Mouse (Mus musculus) midbrain, postnatal 0 days (tissue): Measurements from ENCODE around the gene Brip1. TPM values are rescaled to one million over a fixed set of nuclear protein-coding genes. Genes with fewer than 3 reads are reported as not detected.

ENCODE experiments used
- ATAC-seq: fragments of 200-750 bp; cut with Nextera tagmentation; 2 replicates; pipeline ENCODE4 v1.8.0; 2017; ENCODE audit warnings: moderate number of reproducible peaks, mild to moderate bottlenecking, moderate TSS enrichment, moderate library complexity; ENCODE audit not compliant: low FRiP score
- DNase-seq: peaks from one replicate; pipeline ENCODE4 v3.0.0-alpha.2; 2015; ENCODE audit warnings: low spot score
- H3K27ac ChIP-seq: fragments of 300-500 bp; sonication (generic); 2 replicates; pipeline ENCODE4 v1.5.1; 2014; ENCODE audit warnings: low read depth, mild to moderate bottlenecking, low read length, mixed read lengths
- H3K27me3 ChIP-seq: fragments of 300-500 bp; sonication (generic); 2 replicates; pipeline ENCODE4 v1.6.1; 2014; ENCODE audit warnings: low read length, control low read depth, mixed read lengths; ENCODE audit not compliant: insufficient read depth
- H3K36me3 ChIP-seq: fragments of 300-500 bp; sonication (generic); 2 replicates; pipeline ENCODE4 v1.6.1; 2014; ENCODE audit warnings: low read length, control low read depth, mixed read lengths; ENCODE audit not compliant: insufficient read depth
- H3K4me1 ChIP-seq: fragments of 300-500 bp; sonication (generic); 2 replicates; pipeline ENCODE4 v1.6.1; 2014; ENCODE audit warnings: mild to moderate bottlenecking, control low read depth, antibody characterized with exemption, low read length, mixed read lengths; ENCODE audit not compliant: insufficient read depth
- H3K4me2 ChIP-seq: fragments of 300-500 bp; sonication (generic); 2 replicates; pipeline ENCODE4 v1.6.1; 2014; ENCODE audit warnings: low read depth, mild to moderate bottlenecking, low read length, mixed read lengths; ENCODE audit not compliant: poor library complexity, severe bottlenecking
- H3K4me3 ChIP-seq: fragments of 300-500 bp; sonication (generic); 2 replicates; pipeline ENCODE4 v1.5.1; 2014; ENCODE audit warnings: low read depth, mild to moderate bottlenecking, low read length, moderate library complexity
- H3K9ac ChIP-seq: fragments of 300-500 bp; sonication (generic); replicated peaks from 2 replicates; pipeline ENCODE4 v1.6.1; 2014; ENCODE audit warnings: mild to moderate bottlenecking, low read length, moderate library complexity, mixed read lengths; ENCODE audit not compliant: poor library complexity, severe bottlenecking
- H3K9me3 ChIP-seq: fragments of 300-500 bp; sonication (generic); 2 replicates; pipeline ENCODE4 v1.6.1; 2016; ENCODE audit warnings: low read length, control low read depth
- CTCF ChIP-seq: IDR thresholded peaks from 2 replicates; pipeline ENCODE4 v1.5.1; 2016; ENCODE audit warnings: antibody characterized with exemption, mild to moderate bottlenecking
- WGBS: fragments of 180-500 bp; shearing (Covaris S2); extraction: QIAGEN DNeasy Blood & Tissue Kit; methylation state at CpG from one replicate; pipeline ENCODE4 v1.1.7; 2014; 5-methylcytosine and 5-hydroxymethylcytosine counted together
- polyA plus RNA-seq: library from polyadenylated mRNA; unstranded; fragments of >200 nt; fragmentation: Nextera tagmentation; extraction: Ambion mirVana; gene quantifications from 2 replicates; pipeline ENCODE4 v1.2.1, GENCODE M21; 2015
- total RNA-seq: library from RNA; depleted of rRNA; stranded (reverse); fragments of >200 nt; gene quantifications from 2 replicates; pipeline ENCODE4 v1.2.3, GENCODE M21; 2014

Brip1 gene
- total and polyA plus RNA-seq, 2 experiments from 2014 or later: 0.31 to 0.38 TPM

DNA sequence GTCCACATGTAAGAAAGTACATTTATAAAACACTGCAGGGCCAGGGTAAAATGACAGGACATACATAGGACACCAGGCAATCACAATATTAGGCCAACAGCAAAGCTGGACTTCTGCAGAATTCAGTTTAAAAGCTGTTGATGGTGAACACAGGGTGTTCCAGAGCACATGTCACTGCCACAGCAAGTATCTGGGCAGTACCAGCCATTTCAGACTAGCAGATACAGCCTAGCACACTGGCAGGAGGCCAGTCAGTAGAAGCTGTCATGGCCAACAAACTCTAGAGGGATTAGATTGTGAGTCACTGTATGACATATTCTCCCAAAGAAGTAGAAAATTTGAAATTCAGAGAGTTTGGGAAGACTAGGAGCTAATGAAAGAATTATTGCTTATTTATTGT, 94.4 kb downstream of the Brip1 start:
- no peak overlapping the region for H3K27ac ChIP-seq
- no peak overlapping the region for H3K4me3 ChIP-seq
- H3K4me2 ChIP-seq: no peak overlapping the region
- DNase-seq: no peak
- no peak for ATAC-seq
- no peaks in the 10 kb centered on the region for H3K9me3 ChIP-seq
- H3K36me3 ChIP-seq: no peaks in the 10 kb centered on the region
- no peaks in the 10 kb centered on the region for H3K27me3 ChIP-seq
- no peak for TF ChIP-seq CTCF
- no peaks in the 10 kb centered on the region for H3K4me1 ChIP-seq
- H3K9ac ChIP-seq: no peak overlapping the region

DNA sequence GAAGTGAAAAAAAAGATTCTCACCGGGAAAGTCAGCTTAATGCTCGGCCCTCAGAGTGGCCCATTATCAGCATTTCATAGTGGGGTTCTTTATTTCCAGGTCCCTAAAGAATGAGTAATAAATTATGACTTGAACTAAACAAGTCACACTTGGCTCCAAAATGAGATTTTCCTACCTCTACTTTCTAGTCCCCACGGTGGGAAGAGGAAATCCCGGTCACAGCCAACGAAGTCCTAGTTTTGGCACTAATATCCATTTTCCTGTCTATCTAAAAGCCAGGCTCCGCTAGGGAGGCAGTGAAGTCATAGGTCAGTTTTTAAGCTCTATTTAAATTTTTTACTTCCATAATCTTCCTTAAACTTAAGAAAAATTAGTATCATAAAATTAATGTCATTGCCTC, 99.8 kb downstream of the Brip1 start:
- WGBS: 89% methylated on average over 6 of the region's 6 CpGs

DNA sequence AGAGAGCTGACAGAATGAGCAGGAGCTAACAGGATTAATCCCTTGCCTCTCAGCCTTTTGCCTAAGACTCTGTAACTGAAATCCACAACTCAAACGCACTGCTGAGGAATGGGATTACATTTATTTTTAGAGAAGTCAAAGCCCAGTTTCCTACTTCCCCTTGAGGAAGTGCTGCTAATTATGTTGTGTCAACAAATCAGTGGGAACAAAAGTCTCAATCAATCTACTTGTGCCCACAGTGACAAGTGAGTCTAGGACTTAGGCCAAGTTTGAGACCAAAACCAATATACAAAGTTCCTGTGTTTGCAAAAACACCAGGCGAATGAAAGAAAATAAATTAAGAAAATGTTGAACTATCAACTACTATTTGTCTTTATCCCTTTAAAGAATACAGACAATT, 101.7 kb downstream of the Brip1 start:
- no peak overlapping the region for H3K4me2 ChIP-seq
- ATAC-seq (no peak), DNase-seq (no peak)
- H3K27ac ChIP-seq: no peak overlapping the region
- no peaks in the 10 kb centered on the region for H3K4me1 ChIP-seq
- TF ChIP-seq CTCF: no peak
- 66% methylated on average over 2 of the region's 2 CpGs for WGBS
- H3K4me3 ChIP-seq: no peak overlapping the region
- H3K36me3 ChIP-seq: no peaks in the 10 kb centered on the region
- H3K9me3 ChIP-seq: no peaks in the 10 kb centered on the region
- H3K9ac ChIP-seq: no peak overlapping the region
- H3K27me3 ChIP-seq: no peaks in the 10 kb centered on the region

More for the DNA sequence above, 99.8 kb downstream of the Brip1 start:
- Histone ChIP-seq H3K27me3 (no peaks in the 10 kb centered on the region), H3K9me3 (no peaks in the 10 kb centered on the region), H3K4me1 (no peaks in the 10 kb centered on the region), H3K9ac (no peak overlapping the region), H3K36me3 (no peaks in the 10 kb centered on the region), H3K4me3 (no peak overlapping the region), H3K4me2 (no peak overlapping the region), H3K27ac (no peak overlapping the region)
- no peak for ATAC-seq
- TF ChIP-seq CTCF: no peak
- no peak for DNase-seq

DNA sequence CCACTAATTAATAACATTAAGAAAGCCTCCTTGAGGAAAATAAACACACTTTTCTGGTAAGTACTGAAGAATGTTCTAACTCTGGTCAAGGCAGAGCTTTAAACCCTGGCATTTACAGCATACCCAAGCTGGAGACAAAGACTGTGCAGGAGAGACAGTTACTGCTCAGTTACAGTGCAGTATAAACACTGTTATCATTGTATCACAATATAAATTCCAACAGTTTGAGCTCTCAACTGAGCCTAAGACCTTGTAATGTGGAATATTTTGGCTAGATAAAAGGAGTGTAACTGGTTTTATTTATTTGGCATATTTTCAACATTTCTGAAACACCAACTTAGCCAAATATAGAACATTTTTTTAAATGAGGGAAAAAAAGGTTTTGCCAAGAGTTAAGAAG, 112.2 kb downstream of the Brip1 start:
- Histone ChIP-seq H3K36me3 (no peaks in the 10 kb centered on the region), H3K9me3 (no peaks in the 10 kb centered on the region), H3K9ac (no peak overlapping the region), H3K4me2 (no peak overlapping the region), H3K27ac (no peak overlapping the region), H3K4me1 (no peaks in the 10 kb centered on the region), H3K27me3 (no peaks in the 10 kb centered on the region), H3K4me3 (no peak overlapping the region)
- DNase-seq: no peak
- no peak for ATAC-seq
- no peak for TF ChIP-seq CTCF

DNA sequence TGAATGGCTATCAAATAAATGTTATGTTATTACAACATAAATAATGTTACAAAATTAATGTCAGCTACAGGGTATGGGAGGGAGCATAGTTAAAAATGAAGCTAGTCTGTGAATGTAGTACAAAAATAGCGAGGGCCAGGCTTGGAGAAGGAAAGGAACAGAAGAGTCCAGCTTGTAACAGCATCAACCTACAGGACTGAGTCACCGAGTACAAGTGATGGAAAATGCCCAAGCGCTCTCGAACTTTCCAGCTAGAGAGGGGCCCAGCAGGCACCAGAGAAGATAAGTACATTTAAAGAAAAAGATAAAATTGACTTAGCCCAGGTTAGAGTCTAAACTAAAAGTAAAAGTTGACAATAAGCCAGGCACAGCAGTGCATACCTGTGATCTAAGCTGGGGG, 116.5 kb downstream of the Brip1 start:
- Histone ChIP-seq H3K4me3 (no peak overlapping the region), H3K4me2 (no peak overlapping the region), H3K27ac (no peak overlapping the region), H3K36me3 (no peaks in the 10 kb centered on the region), H3K27me3 (no peaks in the 10 kb centered on the region), H3K9ac (no peak overlapping the region), H3K4me1 (no peaks in the 10 kb centered on the region), H3K9me3 (no peaks in the 10 kb centered on the region)
- WGBS: 82% methylated on average over 4 of the region's 4 CpGs
- ATAC-seq (no peak), DNase-seq (no peak)
- TF ChIP-seq CTCF: no peak

DNA sequence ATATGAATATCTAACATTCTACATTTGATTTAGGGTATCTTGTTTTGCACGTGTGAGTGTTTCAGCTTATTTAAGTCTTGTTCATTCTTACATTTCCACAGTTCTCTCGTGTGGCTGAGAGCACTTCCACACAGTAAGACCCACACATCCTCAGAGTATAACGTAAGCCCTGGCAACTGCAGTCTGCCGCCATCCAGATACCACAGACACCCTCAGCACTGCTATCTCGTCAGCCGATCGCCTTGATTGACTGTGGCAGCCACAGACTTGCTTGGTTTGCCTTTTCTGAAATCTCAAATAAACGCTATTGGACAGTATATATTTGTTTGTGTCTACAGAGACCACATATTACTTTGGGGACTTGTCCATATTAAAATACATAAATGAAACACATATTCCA, 123.0 kb downstream of the Brip1 start:
- Histone ChIP-seq H3K27ac (no peak overlapping the region), H3K4me1 (no peaks in the 10 kb centered on the region), H3K4me3 (no peak overlapping the region), H3K4me2 (no peak overlapping the region), H3K36me3 (no peaks in the 10 kb centered on the region), H3K27me3 (no peaks in the 10 kb centered on the region), H3K9ac (no peak overlapping the region), H3K9me3 (no peaks in the 10 kb centered on the region)
- whole genome bisulfite sequencing: 85% methylated on average over 8 of the region's 8 CpGs
- ATAC-seq (no peak), DNase-seq (no peak)
- no peak for TF ChIP-seq CTCF

DNA sequence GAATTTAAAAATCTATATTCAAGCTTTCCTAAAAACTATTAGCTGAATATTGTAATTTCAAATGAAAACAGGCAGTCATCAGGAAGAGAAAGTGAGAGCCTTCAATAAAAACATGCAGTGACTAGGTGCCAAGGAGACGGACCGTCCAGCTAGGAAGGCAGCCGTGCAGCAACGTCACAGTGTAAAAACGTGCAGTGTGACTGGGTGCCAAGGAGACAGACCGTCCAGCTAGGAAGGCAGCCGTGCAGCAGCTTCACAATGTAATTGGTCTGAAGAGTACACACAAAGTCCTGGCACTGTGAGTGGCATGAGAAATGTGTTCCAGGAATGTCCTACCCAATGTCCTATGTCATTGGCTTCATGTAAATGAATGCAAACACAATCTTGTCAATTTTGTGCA, 124.0 kb downstream of the Brip1 start:
- H3K4me3 ChIP-seq: no peak overlapping the region
- H3K4me2 ChIP-seq: no peak overlapping the region
- ATAC-seq: no peak
- no peaks in the 10 kb centered on the region for H3K9me3 ChIP-seq
- no peaks in the 10 kb centered on the region for H3K4me1 ChIP-seq
- DNase-seq: peak; percentile 6
- H3K27me3 ChIP-seq: no peaks in the 10 kb centered on the region
- no peaks in the 10 kb centered on the region for H3K36me3 ChIP-seq
- WGBS: 78% methylated on average over 7 of the region's 7 CpGs
- no peak for TF ChIP-seq CTCF
- H3K27ac ChIP-seq: no peak overlapping the region
- H3K9ac ChIP-seq: no peak overlapping the region
